Mouse (Mus musculus): Measurements from ENCODE around the gene Cyp21a1.

DNA sequence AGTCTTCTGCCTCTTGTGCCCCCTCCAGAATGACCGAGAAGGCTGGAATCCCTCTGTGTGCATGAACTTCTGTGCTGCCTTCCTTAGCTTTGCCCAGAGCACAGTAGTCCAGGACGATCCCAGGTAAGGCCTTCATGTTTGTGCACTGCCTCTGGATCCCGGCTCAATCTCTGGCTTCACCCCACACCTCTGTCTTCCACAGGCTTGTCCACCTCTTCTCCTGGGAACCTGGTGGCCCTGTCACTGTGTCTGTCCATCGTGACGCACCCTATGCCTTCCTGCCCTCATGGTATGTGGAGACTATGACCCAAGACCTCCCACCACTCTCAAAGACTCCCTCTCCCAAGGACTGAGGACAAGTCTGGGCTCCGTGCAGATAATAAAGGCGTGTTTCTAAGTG lies 34.4 kb upstream of the Cyp21a1 start:
- no peak for TF ChIP-seq CTCF (IDR thresholded peaks at IDR 0.05)
- TF ChIP-seq EP300 (IDR thresholded peaks at IDR 0.05) = no peak
